Mouse (Mus musculus) myocyte (in vitro differentiated cells): ENCODE data around the gene Gm17728.

Experiments
- CEBPB ChIP-seq: IDR thresholded peaks from 2 replicates; pipeline ENCODE4 v1.6.1; 2011; ENCODE audit warnings: mild to moderate bottlenecking, moderate library complexity; ENCODE audit not compliant: poor library complexity, insufficient read depth, severe bottlenecking
- MYOD1 ChIP-seq, 3 experiments: IDR thresholded peaks; one replicate each; pipeline ENCODE4 v1.6.1; 2011; ENCODE audit warnings: control low read depth in 2 of 3, low read depth in 2 of 3, mild to moderate bottlenecking in 2 of 3, moderate library complexity in 1 of 3; ENCODE audit not compliant: insufficient read length in 2 of 3, control insufficient read depth in 1 of 3
- MYOG ChIP-seq, 3 experiments: IDR thresholded peaks; one replicate each; pipeline ENCODE4 v1.6.1; 2011; ENCODE audit warnings: control low read depth in 2 of 3, low read depth in 2 of 3, mild to moderate bottlenecking in 2 of 3; ENCODE audit not compliant: insufficient read length in 2 of 3, control insufficient read depth in 1 of 3, insufficient read depth in 1 of 3
- POLR2A ChIP-seq: IDR thresholded peaks from one replicate; pipeline ENCODE4 v1.6.1; 2011; ENCODE audit warnings: low read depth, mild to moderate bottlenecking, control low read depth, moderate library complexity; ENCODE audit not compliant: insufficient read length
- POLR2AphosphoS2 ChIP-seq: IDR thresholded peaks from one replicate; pipeline ENCODE4 v1.6.1; 2011; ENCODE audit warnings: low read depth, control low read depth; ENCODE audit not compliant: insufficient read length
- TCF12 ChIP-seq: IDR thresholded peaks from one replicate; pipeline ENCODE4 v1.6.1; 2011; ENCODE audit warnings: mild to moderate bottlenecking, control low read depth; ENCODE audit not compliant: poor library complexity, insufficient read depth, severe bottlenecking
- USF1 ChIP-seq: IDR thresholded peaks from one replicate; pipeline ENCODE4 v1.6.1; 2011; ENCODE audit warnings: low read depth, mild to moderate bottlenecking, control low read depth, moderate library complexity

- no peak for TF ChIP-seq MYOG (IDR thresholded peaks at IDR 0.05; ENCODE audit: control insufficient read depth in 1 of 3, insufficient read depth in 1 of 3, insufficient read length in 2 of 3, low read depth in 2 of 3)
- TF ChIP-seq USF1, result peak; percentile 74
- TF ChIP-seq MYOD1 (IDR thresholded peaks at IDR 0.05; ENCODE audit: control insufficient read depth in 1 of 3, insufficient read length in 2 of 3, low read depth in 2 of 3), result no peak
- no peak for TF ChIP-seq CEBPB
- TF ChIP-seq POLR2AphosphoS2, result no peak
- no peak for TF ChIP-seq POLR2A
- no peak for TF ChIP-seq TCF12
Observed at GRCm38 (mm10) chr17:9456406-9456805, 34.5 kb downstream of the Gm17728 start.
